Mouse (Mus musculus): ENCODE data around the gene Aldh8a1. TPM values are rescaled to one million over a fixed set of nuclear protein-coding genes. Genes with fewer than 3 reads are reported as not detected.
A peak's percentile ranks its signal among the peaks of the same experiment; 100 is the strongest.

Gene Aldh8a1
- total and polyA plus RNA-seq, 2 experiments from 2014 or later, result 0.11 TPM; not detected in 1

GRCm38 (mm10) chr10:21439268-21439667, 62.2 kb downstream of the Aldh8a1 start:
- 87% methylated on average over 1 of the region's 1 CpGs for WGBS
- Histone ChIP-seq H3K27ac (ENCODE audit: low read depth, low read length) (no peak overlapping the region), H3K4me3 (ENCODE audit: low read depth, low read length) (no peak overlapping the region), H3K4me2 (ENCODE audit: low read depth, low read length, poor library complexity, severe bottlenecking) (no peak overlapping the region), H3K4me1 (ENCODE audit: insufficient read depth, low read length) (no peaks in the 10 kb centered on the region), H3K9ac (replicated peaks; ENCODE audit: low read length, poor library complexity, severe bottlenecking) (no peak overlapping the region), H3K9me3 (ENCODE audit: low read length) (no peaks in the 10 kb centered on the region), H3K36me3 (ENCODE audit: insufficient read depth, low read length) (no peaks in the 10 kb centered on the region), H3K27me3 (ENCODE audit: insufficient read depth, low read length) (no peaks in the 10 kb centered on the region)
- no peak for TF ChIP-seq CTCF (IDR thresholded peaks at IDR 0.05)
- DNase-seq (ENCODE audit: low spot score) (no peak), ATAC-seq (ENCODE audit: low FRiP score) (no peak)

GRCm38 (mm10) chr10:21441020-21441419, 63.9 kb downstream of the Aldh8a1 start:
- no peaks in the 10 kb centered on the region for H3K4me1 ChIP-seq (ENCODE audit: insufficient read depth, low read length)
- no peaks in the 10 kb centered on the region for H3K27me3 ChIP-seq (ENCODE audit: insufficient read depth, low read length)
- H3K9ac ChIP-seq (replicated peaks; ENCODE audit: low read length, poor library complexity, severe bottlenecking), result no peak overlapping the region
- no peak overlapping the region for H3K4me2 ChIP-seq (ENCODE audit: low read depth, low read length, poor library complexity, severe bottlenecking)
- no peaks in the 10 kb centered on the region for H3K36me3 ChIP-seq (ENCODE audit: insufficient read depth, low read length)
- 65% methylated on average over 4 of the region's 4 CpGs for WGBS
- H3K9me3 ChIP-seq (ENCODE audit: low read length), result no peaks in the 10 kb centered on the region
- H3K27ac ChIP-seq (ENCODE audit: low read depth, low read length), result no peak overlapping the region
- ATAC-seq (ENCODE audit: low FRiP score), result no peak
- TF ChIP-seq CTCF (IDR thresholded peaks at IDR 0.05), result no peak
- DNase-seq (ENCODE audit: low spot score), result peak; percentile 34
- no peak overlapping the region for H3K4me3 ChIP-seq (ENCODE audit: low read depth, low read length)

DNA sequence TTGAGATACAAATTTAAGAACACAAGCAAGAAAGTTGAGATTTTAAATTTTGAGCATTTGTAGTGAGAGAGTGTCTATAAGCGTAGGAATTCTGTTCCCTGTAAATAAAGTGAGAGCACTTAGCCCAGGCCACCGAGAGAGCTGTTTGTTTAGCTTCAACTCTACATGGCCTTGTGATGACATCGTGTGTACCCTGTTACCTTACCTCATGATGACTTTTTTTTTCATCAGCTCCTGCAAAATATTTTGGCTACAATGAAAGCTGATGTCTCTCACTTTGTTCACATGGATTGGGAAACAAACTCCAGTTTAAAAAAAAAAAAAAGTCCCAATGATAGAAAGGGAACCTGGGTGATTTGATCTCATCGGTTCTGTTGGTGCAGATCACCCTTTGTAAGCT, 64.6 kb downstream of the Aldh8a1 start:
- H3K27ac ChIP-seq (ENCODE audit: low read depth, low read length), result no peak overlapping the region
- no peak overlapping the region for H3K4me3 ChIP-seq (ENCODE audit: low read depth, low read length)
- H3K4me2 ChIP-seq (ENCODE audit: low read depth, low read length, poor library complexity, severe bottlenecking), result no peak overlapping the region
- no peak overlapping the region for H3K9ac ChIP-seq (replicated peaks; ENCODE audit: low read length, poor library complexity, severe bottlenecking)
- no peaks in the 10 kb centered on the region for H3K4me1 ChIP-seq (ENCODE audit: insufficient read depth, low read length)
- no peaks in the 10 kb centered on the region for H3K36me3 ChIP-seq (ENCODE audit: insufficient read depth, low read length)
- DNase-seq (ENCODE audit: low spot score), result no peak
- no peak for TF ChIP-seq CTCF (IDR thresholded peaks at IDR 0.05)
- ATAC-seq (ENCODE audit: low FRiP score), result no peak
- H3K27me3 ChIP-seq (ENCODE audit: insufficient read depth, low read length), result no peaks in the 10 kb centered on the region
- 92% methylated on average over 4 of the region's 4 CpGs for WGBS
- H3K9me3 ChIP-seq (ENCODE audit: low read length), result no peaks in the 10 kb centered on the region

- DNase-seq (ENCODE audit: low spot score) (no peak), ATAC-seq (ENCODE audit: low FRiP score) (peak; percentile 34; the same call in 1 of the 2 replicates)
- no peaks in the 10 kb centered on the region for H3K4me1 ChIP-seq (ENCODE audit: insufficient read depth, low read length)
- H3K9me3 ChIP-seq (ENCODE audit: low read length), result no peaks in the 10 kb centered on the region
- no peak overlapping the region for H3K4me2 ChIP-seq (ENCODE audit: low read depth, low read length, poor library complexity, severe bottlenecking)
- no peak overlapping the region for H3K4me3 ChIP-seq (ENCODE audit: low read depth, low read length)
- H3K27ac ChIP-seq (ENCODE audit: low read depth, low read length), result no peak overlapping the region
- H3K27me3 ChIP-seq (ENCODE audit: insufficient read depth, low read length), result no peaks in the 10 kb centered on the region
- no peak overlapping the region for H3K9ac ChIP-seq (replicated peaks; ENCODE audit: low read length, poor library complexity, severe bottlenecking)
- 40% methylated on average over 8 of the region's 8 CpGs for WGBS
- H3K36me3 ChIP-seq (ENCODE audit: insufficient read depth, low read length), result no peaks in the 10 kb centered on the region
- TF ChIP-seq CTCF (IDR thresholded peaks at IDR 0.05), result no peak
Observed at GRCm38 (mm10) chr10:21443646-21444324, 66.7 kb downstream of the Aldh8a1 start.

DNA sequence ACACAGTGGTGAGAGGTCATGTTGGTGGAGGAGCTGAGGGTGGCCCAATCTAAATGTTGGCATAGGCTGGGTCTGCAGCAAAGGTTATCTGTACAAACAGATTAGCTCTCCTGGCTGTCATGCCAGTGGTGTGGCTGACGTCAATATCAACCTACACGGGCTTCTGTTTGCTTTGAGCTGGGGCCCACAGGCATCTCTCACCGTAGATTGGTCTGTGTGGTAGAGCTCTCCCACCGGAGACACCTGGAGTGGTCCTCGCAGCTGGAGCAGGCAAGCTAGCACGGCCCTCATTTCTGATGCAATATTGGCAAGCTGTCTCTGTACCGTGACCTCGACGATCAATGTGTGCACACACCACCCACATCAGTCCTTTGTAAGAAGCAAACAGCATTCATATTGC, 67.3 kb downstream of the Aldh8a1 start:
- no peak overlapping the region for H3K27ac ChIP-seq (ENCODE audit: low read depth, low read length)
- 87% methylated on average over 9 of the region's 9 CpGs for WGBS
- ATAC-seq (ENCODE audit: low FRiP score) (no peak), DNase-seq (ENCODE audit: low spot score) (no peak)
- no peaks in the 10 kb centered on the region for H3K27me3 ChIP-seq (ENCODE audit: insufficient read depth, low read length)
- H3K4me1 ChIP-seq (ENCODE audit: insufficient read depth, low read length), result no peaks in the 10 kb centered on the region
- no peak overlapping the region for H3K4me3 ChIP-seq (ENCODE audit: low read depth, low read length)
- no peaks in the 10 kb centered on the region for H3K9me3 ChIP-seq (ENCODE audit: low read length)
- no peak for TF ChIP-seq CTCF (IDR thresholded peaks at IDR 0.05)
- H3K9ac ChIP-seq (replicated peaks; ENCODE audit: low read length, poor library complexity, severe bottlenecking), result no peak overlapping the region
- no peaks in the 10 kb centered on the region for H3K36me3 ChIP-seq (ENCODE audit: insufficient read depth, low read length)
- no peak overlapping the region for H3K4me2 ChIP-seq (ENCODE audit: low read depth, low read length, poor library complexity, severe bottlenecking)

Other genes with a start within 250 kb of the Aldh8a1 start
- gene Myb, start 216.3 kb upstream of the Aldh8a1 start, total RNA-seq (2014; rRNA removed), result 1.8 and 3.2 TPM in 2 replicates
- gene Myb, start 216.3 kb upstream of the Aldh8a1 start, polyA plus RNA-seq (2015; fragmentation: Nextera tagmentation; extraction: Ambion mirVana), result 0.75 and 1.0 TPM in 2 replicates
- gene Hbs1l, start 81.3 kb upstream of the Aldh8a1 start, total RNA-seq (2014; rRNA removed), result 59.1 and 93.8 TPM in 2 replicates
- gene Hbs1l, start 81.3 kb upstream of the Aldh8a1 start, polyA plus RNA-seq (2015; fragmentation: Nextera tagmentation; extraction: Ambion mirVana), result 69.3 and 72.2 TPM in 2 replicates
- gene 1700020N01Rik, start 215.9 kb downstream of the Aldh8a1 start, total RNA-seq (2014; rRNA removed), result not detected in 2 replicates
- not detected in 2 replicates for gene 1700020N01Rik, start 215.9 kb downstream of the Aldh8a1 start, polyA plus RNA-seq (2015; fragmentation: Nextera tagmentation; extraction: Ambion mirVana)

All from midbrain, postnatal 0 days (tissue).